Mouse (Mus musculus): ENCODE measurements around the gene Avil.

GRCm38 (mm10) chr10:127063913-127064870 is 63.7 kb downstream of the Avil start:
- TF ChIP-seq POLR2A (IDR thresholded peaks at IDR 0.05; ENCODE audit: borderline replicate concordance, extremely low read depth, low read depth, low read length) (no peak), CTCF (IDR thresholded peaks at IDR 0.05; ENCODE audit: insufficient read depth, low read length) (no peak)
